Mouse (Mus musculus): ENCODE data around the gene Ispd.
"Not testable (repeated sequence)": the region's sequence is repeated elsewhere in the genome, so short reads cannot be mapped to it uniquely, and the experiment has no call there.

The Ispd gene

DNA sequence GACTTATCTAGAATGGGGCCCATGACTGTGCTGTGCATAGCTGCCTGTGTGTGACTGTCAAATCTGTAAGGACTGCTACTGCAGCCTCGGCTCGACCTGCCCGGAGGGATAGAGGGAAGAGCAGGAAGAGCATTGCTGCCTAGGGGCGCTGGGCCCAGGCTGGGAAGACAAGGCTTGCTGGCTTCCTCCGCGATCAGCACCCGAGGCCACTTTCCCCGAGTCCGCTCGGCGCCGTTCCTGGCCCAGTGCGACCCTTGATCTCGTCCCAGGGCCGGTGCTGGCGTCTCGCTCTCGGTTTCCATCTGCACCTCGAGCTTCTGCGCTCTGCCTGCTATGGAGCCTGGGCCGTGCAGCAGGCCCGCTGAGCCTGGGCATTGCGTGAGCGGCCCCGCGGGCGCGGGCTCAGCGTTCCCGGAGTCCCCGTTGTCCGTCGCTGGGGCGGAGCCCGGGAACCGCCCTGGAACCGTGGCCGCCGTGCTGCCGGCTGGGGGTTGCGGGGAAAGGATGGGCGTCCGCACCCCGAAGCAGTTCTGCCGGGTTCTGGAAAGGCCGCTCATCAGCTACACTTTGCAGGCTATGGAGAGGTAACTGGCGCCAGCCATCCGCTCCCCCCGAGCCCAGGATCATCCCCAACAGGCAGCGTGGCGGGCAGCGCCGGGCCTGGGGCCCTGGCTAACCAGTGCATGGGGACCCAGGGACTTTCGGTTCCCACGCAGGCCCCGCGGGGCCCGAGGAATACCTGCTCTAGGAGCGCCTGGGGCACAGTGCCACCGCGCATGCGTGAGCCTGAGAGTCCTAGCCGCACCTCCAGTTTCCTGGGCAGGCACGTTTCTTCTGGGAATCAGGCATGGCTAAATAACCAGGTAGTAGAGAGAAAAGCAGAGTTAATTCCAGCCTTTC is at the start of gene Ispd, which contains the start of gene D630036H23Rik:
Gene Ispd, plus strand, starts transcription at position 10 of the 900 bp plus-strand sequence.
Gene D630036H23Rik, minus strand, starts transcription at position 741 of the 900 bp plus-strand sequence.
- DNase-seq (ENCODE audit: low read depth, low spot score): peak; percentile 69

- no peak for DNase-seq (ENCODE audit: low read depth, low spot score)
These were observed 48.6 kb upstream of the Ispd start for GRCm38 (mm10) chr12:36332676-36333075.

GRCm38 (mm10) chr12:36333837-36334281 is 47.4 kb upstream of the Ispd start:
- no peak for DNase-seq (ENCODE audit: low read depth, low spot score)

- no peak for DNase-seq (ENCODE audit: low read depth, low spot score)
These were observed 37.1 kb upstream of the Ispd start for GRCm38 (mm10) chr12:36344131-36344530.

DNA sequence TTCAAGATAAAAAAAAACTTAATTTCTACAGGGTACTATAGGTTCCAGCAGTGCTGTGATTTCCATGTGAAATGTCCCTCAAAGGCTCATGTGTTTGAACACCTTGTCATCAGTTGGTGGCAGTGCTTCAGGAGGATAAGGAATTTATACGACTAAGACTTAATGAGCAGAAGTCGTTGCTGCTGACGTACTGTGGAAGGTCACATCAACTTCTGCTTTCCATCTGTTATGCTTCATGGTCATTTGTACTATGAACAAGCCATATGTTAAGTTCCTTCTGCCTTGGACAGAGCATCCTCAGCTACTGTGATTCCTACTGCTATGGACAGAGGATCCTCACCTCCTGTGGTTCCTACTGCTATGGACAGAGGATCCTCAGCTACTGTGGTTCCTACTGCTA is 21.2 kb upstream of the Ispd start:
- no peak for DNase-seq (ENCODE audit: low read depth, low spot score)

DNA sequence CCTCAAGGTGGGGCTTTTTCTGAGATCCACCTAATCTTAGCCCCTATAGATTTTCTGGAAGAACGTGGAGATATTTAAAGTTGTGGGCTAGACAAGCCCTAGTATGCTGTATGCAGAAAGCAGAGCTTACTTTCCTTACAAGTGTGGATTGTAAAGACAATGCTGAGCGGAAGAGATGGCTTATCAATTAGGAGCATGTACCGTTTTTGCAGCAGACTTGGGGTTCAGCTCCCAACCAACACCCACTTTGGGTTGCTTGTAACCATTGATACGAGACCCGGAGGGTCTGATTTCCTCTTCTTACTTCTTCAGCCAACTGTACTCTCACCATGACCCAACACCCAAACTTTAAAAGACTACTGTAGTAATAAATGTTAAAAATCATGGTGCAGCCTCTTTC is 20.6 kb upstream of the Ispd start:
- DNase-seq (ENCODE audit: low read depth, low spot score): no peak

- no peak for DNase-seq (ENCODE audit: low read depth, low spot score)
These were observed 17.2 kb upstream of the Ispd start for GRCm38 (mm10) chr12:36364013-36364412.

- DNase-seq (ENCODE audit: low read depth, low spot score): no peak
These were observed 7.8 kb upstream of the Ispd start for GRCm38 (mm10) chr12:36373237-36373998.

DNA sequence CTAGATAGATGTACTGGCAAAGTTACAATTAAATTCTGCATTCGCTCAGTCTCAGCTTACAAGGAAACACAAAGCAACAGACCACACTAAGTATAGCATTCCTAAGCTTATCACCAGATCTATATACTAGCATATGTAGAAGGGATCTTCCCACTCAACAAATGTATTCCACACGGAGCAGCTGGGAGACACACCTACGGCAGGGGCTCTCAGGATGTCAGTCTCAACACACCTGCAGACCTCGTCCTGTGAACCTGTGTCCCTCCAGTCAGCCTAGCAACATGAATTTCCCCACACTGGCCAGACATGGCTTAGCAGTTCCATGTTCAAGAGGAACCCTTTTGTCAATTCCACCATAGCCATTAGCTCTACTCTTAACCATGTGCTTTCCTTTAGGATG is 4.9 kb upstream of the Ispd start:
- DNase-seq (ENCODE audit: low read depth, low spot score): not testable (repeated sequence)

- DNase-seq (ENCODE audit: low read depth, low spot score): no peak
These were observed 996 bp upstream of the Ispd start for GRCm38 (mm10) chr12:36380254-36380653.

GRCm38 (mm10) chr12:36380806-36381205 is 444 bp upstream of the Ispd start:
- DNase-seq (ENCODE audit: low read depth, low spot score): no peak

- DNase-seq (ENCODE audit: low read depth, low spot score): no peak
These were observed 4.1 kb downstream of the Ispd start for GRCm38 (mm10) chr12:36385386-36385785.

DNA sequence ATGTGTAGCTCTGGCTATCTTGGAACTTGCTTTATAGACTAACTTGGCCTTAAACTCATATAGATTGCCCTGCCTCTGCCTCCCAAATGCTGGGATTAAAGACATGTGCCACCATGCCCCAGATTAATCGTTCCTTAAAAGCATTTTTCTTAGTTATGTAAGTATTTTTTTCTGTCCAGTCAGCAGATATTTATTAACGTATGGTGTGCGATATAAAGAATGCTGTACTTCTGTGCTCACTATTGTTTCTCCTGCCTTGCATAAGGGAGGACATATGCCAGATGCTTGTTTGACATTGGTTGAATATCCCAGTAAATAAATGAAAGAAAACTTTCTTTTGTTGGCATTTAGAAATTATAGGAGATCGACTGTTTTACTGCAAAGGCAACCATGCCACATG is 5.7 kb downstream of the Ispd start:
- DNase-seq (ENCODE audit: low read depth, low spot score): no peak

DNA sequence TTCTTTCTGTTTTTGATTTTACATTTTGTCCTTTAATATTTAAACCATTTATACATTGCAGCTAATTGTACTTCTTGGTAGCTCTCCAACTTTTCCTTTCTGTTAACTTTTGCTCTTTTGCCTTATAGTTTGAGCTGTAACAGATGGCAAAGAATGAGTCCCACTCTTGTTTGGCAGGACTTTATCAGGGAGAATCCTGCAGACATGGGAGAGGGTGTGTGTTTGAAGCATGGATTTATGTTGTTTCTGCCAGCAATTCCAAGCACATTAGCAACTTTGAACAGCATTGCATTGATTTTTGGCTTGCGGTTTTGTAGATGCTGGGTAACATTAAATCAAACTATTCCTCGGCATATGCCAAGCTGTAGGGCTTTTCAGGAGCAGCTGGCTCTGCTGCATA is 13.9 kb downstream of the Ispd start:
- no peak for DNase-seq (ENCODE audit: low read depth, low spot score)

- DNase-seq (ENCODE audit: low read depth, low spot score): no peak
These were observed 42.4 kb downstream of the Ispd start for GRCm38 (mm10) chr12:36423677-36424076.

DNA sequence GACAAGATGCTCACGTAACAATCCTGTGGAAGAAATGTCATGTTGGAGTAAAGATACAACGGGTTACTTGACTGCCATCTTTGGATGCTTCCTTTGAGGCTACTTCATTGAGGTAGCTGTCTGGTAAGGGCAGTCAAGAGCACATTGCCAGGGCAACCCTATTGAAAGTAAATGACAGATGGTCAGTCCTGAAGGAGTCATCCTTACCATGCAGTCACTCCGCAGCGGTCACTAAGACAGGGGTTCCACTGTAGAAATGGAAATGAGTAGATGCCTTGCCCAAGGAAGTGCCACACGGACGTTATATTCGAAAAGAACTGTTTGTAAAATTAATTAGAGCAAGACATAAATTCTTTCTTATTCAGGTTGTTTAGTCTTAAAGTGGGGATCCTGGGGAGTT is 44.0 kb downstream of the Ispd start:
- DNase-seq (ENCODE audit: low read depth, low spot score): no peak

DNA sequence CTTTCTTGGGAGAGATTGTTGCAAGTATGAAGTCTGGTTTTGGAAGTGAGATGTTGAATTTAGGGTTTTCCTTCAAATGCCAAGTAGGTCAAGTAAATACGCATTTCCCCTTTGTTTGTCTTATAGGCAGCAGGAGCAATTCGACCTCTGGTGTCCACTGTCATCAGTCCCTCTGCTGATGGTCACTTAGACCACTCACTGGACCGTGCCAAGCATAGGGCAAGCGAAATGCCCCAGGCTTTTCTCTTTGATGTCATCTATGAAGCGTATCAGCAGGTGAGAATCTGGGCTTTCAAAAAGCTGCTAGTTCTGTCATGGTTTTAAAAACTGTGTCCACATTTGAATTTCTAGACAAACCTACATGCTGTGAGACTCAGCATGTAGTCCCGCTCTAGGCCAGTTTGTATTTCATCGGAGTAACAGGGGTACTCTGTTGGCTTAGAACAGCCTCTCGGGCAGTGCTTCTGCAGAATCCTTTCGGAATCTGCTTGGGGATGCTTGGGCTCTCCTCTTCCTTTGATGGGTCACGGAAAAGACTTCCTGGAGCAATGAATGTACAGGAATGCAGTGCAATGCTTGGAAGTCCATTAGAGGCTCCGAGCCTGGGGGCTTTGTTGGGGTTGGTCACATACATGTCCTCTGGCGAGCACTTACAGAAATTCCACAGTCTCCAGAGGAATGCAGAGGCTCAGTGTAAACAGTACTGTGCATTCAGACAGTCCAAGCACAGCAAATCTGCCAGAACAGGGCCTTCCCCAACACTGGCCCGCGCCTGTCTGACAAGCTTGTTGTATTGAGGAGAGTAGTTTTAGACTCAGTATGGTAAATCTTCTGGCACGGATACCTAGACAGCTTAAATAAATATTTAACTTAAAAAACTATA is 45.2 kb downstream of the Ispd start:
- no peak for DNase-seq (ENCODE audit: low read depth, low spot score)

DNA sequence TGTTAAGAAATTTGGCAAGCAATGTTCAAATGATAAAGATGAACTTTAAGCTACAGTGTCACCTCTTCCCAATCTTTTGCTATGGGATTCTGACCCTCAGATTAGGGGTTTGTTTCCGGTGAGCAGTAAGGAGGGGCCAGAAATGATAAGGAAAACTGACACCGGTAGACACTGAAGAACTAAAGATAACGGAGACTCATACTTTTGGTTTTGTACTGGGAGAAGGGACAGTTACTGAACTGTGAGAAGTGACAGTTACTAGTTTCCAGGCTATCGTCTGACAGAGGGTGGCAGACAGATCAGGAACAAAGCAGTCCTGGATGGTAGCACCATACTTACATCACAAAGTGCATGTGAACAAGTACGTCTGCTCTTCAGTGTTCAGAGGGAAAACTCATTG is 55.7 kb downstream of the Ispd start:
- no peak for DNase-seq (ENCODE audit: low read depth, low spot score)

GRCm38 (mm10) chr12:36439396-36439795 is 58.1 kb downstream of the Ispd start:
- no peak for DNase-seq (ENCODE audit: low read depth, low spot score)

GRCm38 (mm10) chr12:36456002-36456401 is 74.8 kb downstream of the Ispd start:
- DNase-seq (ENCODE audit: low read depth, low spot score): no peak

DNA sequence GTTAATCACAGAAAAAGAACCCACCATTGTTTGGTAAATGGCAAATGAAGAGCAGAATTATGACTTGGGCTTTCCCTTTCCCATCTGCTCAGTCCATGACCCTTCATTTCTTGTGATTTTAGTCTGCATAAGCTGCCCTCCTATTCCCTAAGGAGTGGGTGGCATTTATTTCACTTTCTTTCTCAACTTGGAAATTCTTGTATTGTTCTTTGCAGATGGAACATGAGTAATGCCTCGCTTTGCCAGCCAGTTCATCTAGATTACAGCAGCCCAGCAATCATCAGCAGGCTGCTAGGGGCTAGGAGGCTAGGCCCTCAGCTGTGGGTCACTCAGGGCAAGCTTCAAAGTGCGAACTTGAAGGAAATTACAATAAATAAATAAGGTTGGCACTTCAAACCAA is 76.5 kb downstream of the Ispd start:
- DNase-seq (ENCODE audit: low read depth, low spot score): no peak

Measured in skeletal muscle tissue, adult 2 months (tissue).